Mouse (Mus musculus): ENCODE data around the gene Afg1l.

DNA sequence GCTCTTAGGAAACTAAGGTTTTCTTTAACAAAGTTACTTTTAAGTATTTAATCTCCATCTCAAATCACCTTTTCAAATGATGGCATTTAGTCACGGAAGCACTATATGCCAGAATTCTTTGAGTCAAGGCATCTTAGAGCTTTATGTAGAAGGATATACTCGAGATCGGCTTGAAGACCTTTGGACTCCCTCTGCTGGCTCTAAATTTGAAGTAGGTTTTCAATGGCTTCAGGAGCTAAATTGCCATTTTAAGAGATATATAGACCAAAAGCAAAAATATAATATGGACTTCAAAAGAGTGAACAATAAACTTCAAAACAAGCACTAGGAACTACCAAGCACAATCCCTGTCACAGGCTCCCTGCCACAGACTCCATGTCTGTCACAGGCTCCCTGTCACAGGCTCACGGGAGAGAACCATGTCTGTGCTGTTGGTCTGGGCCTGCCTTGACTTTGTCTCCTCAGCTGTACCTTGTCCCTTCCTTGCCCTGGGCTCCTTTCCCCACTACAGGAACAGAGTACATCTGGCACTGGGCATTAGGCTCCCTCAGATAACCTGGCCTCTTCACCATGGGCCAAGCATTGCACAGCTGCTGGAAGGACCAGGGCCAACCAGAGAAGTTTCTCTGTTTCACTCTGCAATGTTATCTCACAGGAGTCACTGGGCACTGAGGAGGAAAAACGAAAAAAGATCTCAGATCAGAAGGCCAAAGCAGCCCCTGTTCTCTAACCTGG, 210.4 kb downstream of the Afg1l start:
- peak; percentile 49 for TF ChIP-seq CTCF (IDR thresholded peaks at IDR 0.05)
- TF ChIP-seq POLR2A (IDR thresholded peaks at IDR 0.05; ENCODE audit: insufficient read depth, low read depth, low read length): no peak

Data from heart, adult 2 months (tissue).